Mouse (Mus musculus): ENCODE measurements around the gene Hist1h3f. TPM values are rescaled to one million over a fixed set of nuclear protein-coding genes. Genes with fewer than 3 reads are reported as not detected.
A peak's percentile ranks its signal among the peaks of the same experiment; 100 is the strongest.
"Not testable (repeated sequence)": the region's sequence is repeated elsewhere in the genome, so short reads cannot be mapped to it uniquely, and the experiment has no call there.

Gene Hist1h3f
- total and polyA plus RNA-seq, 3 experiments, result 1.8 to 125 (median 96.8) TPM

DNA sequence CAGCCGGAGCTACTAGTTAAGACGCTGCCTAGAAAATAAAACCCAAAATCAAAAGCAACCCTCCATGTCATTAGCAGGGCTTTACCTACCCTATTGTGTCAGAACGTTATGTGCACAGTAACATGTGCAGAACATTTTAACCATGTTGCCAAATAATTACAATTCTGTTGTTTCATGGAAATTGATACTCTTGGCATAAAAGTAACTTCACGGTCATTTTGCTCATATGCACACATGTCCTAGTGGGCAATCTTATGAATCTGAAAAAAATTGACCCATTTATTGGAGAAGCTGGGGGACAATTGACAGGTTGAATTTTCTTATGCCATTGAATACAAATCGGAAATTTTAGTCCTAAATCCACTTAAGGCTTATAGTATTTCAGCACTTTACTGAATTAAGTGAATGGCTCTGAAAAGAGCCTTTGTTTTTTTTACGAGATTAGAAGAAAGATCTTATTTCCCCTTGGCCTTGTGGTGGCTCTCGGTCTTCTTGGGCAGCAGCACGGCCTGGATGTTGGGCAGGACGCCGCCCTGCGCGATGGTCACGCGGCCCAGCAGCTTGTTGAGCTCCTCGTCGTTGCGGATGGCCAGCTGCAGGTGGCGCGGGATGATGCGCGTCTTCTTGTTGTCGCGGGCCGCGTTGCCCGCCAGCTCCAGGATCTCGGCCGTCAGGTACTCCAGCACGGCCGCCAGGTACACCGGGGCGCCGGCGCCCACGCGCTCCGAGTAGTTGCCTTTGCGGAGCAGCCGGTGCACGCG is 26.6 kb downstream of the Hist1h3f start:
- H3K9me3 ChIP-seq (replicated peaks); H3K36me3 ChIP-seq (replicated peaks); ATAC-seq (ENCODE audit: extremely low read depth, insufficient number of reproducible peaks, low FRiP score, poor library complexity, severe bottlenecking); H3K27me3 ChIP-seq (ENCODE audit: insufficient read depth, low read length); DNase-seq (ENCODE audit: low spot score): not testable (repeated sequence)
- peak; percentile 99 for TF ChIP-seq POLR2AphosphoS5 (IDR thresholded peaks at IDR 0.05; ENCODE audit: insufficient replicate concordance, low read depth, low read length)
- Histone ChIP-seq H3K4me3 (ENCODE audit: low read depth, low read length) (peak overlapping the region; percentile 58; the same call in 1 of the 2 replicates), H3K4me1 (ENCODE audit: insufficient read depth, low read depth, low read length) (peaks cover 13% of the 10 kb centered on the region)

DNA sequence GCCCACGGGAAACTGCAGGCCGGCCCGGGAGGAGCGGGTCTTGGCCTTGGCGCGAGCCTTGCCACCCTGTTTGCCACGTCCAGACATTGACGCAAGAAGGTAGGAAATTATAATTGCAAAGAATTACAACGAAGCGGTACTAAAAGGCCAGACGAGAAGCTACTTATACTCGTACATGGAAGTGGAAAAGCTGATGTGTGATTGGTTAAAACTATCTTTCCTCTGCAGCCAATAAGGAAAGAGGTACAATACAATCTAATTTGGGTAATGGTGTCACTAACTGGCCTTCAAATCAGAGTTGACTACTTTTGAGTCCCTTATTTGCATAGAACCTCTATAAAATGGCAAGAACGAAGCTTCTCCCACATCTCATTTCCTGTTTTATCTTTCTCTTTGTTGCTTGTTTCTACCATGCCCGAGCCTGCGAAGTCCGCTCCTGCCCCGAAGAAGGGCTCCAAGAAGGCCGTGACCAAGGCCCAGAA is 27.2 kb downstream of the Hist1h3f start, which contains the start of the genes Hist1h2ae and Hist1h2bg:
Gene Hist1h2ae (minus strand): TSS at position 199 of the 482 bp plus-strand sequence.
Gene Hist1h2bg (plus strand): TSS at position 375 of the 482 bp plus-strand sequence.
- Histone ChIP-seq H3K4me3 (ENCODE audit: low read depth, low read length) (peak within 1 kb of the TSS; percentile 64; the same call in 1 of the 2 replicates), H3K36me3 (replicated peaks) (no peaks in the 10 kb centered on the region), H3K27me3 (ENCODE audit: insufficient read depth, low read length) (no peaks in the 10 kb centered on the region), H3K4me1 (ENCODE audit: insufficient read depth, low read depth, low read length) (peaks cover 13% of the 10 kb centered on the region; the same call in 1 of the 2 replicates), H3K9me3 (replicated peaks) (no peaks in the 10 kb centered on the region)
- no peak for TF ChIP-seq GATA1 (IDR thresholded peaks at IDR 0.05; ENCODE audit: borderline replicate concordance, low read length)
- no peak for TF ChIP-seq GATA2 (IDR thresholded peaks at IDR 0.05; ENCODE audit: borderline replicate concordance, low read depth, low read length)
- no peak for TF ChIP-seq CTCF (IDR thresholded peaks at IDR 0.05; ENCODE audit: low read depth, low read length)
- TF ChIP-seq TAL1 (conservative IDR thresholded peaks at IDR 0.05; ENCODE audit: low read depth, low read length), result no peak
- TF ChIP-seq POLR2AphosphoS5 (IDR thresholded peaks at IDR 0.05; ENCODE audit: insufficient replicate concordance, low read depth, low read length), result no peak; the same call in 1 of the 2 replicates
- DNase-seq (ENCODE audit: low spot score) (peak; percentile 56), ATAC-seq (ENCODE audit: extremely low read depth, insufficient number of reproducible peaks, low FRiP score, poor library complexity, severe bottlenecking) (peak; percentile 75)

DNA sequence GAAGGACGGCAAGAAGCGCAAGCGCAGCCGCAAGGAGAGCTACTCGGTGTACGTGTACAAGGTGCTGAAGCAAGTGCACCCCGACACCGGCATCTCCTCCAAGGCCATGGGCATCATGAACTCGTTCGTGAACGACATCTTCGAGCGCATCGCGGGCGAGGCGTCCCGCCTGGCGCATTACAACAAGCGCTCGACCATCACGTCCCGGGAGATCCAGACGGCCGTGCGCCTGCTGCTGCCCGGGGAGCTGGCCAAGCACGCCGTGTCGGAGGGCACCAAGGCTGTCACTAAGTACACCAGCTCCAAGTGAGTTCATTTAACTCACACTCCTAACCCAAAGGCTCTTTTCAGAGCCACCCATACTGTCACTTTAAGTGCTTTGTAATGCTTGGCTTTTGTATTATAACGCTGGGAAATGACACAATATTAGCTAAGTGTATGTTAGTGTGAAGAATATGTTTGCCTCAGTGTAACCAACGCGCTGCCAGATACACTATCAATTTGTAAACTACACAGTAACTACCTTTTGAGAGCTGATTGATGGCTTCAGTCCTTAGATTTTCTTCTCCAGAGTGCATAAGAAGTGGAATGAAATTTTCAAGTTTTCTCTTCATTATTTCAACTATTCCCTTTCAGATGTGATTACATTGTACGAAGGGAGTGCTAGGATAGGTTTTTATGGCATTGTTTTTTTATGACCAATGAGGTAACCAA is 27.8 kb downstream of the Hist1h3f start:
- not testable (repeated sequence) for H3K36me3 ChIP-seq (replicated peaks); DNase-seq (ENCODE audit: low spot score); H3K27me3 ChIP-seq (ENCODE audit: insufficient read depth, low read length); H3K9me3 ChIP-seq (replicated peaks); ATAC-seq (ENCODE audit: extremely low read depth, insufficient number of reproducible peaks, low FRiP score, poor library complexity, severe bottlenecking)
- TF ChIP-seq POLR2AphosphoS5 (IDR thresholded peaks at IDR 0.05; ENCODE audit: insufficient replicate concordance, low read depth, low read length), result peak; percentile 95; the same call in 1 of the 2 replicates
- Histone ChIP-seq H3K4me3 (ENCODE audit: low read depth, low read length) (peak overlapping the region; percentile 64; the same call in 1 of the 2 replicates), H3K4me1 (ENCODE audit: insufficient read depth, low read depth, low read length) (peaks cover 18% of the 10 kb centered on the region)

DNA sequence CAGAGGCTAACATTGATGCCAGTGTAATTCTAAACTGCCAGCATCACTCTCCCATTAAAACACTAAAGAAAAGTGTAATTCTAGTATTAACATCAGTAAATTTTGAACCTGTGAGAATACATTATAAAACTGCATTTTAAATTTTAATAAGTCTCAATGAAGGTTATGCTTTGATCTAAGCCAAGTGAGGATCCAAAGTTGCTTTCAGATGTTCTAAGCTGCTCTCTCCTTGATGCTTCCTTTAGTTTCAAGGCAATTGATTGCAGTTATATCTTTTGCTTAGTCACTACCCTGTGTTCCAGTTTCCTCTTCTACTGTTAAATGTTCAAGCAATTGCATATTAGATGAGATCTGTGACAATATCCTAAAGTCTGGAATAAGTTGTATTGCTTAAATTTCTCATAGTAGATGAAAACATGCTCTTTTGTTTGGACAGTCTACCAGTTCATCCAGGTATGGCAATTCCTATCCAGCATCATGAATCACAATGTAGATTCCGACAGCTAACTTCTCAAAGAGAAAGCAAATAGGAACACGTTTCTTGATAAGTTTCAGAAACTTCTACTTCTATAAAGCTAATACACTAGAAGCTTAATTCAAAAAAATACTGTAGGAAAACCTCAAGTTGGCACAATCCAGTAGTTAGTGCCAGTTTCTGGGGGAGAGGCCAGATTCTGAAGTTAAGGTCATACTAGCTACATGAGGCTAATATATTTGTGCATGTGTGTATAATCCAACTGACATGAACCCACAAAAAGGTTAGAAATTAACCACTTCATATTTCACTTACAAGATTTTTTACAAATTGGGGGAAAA is 28.6 kb downstream of the Hist1h3f start:
- no peak for DNase-seq (ENCODE audit: low spot score)
- H3K9me3 ChIP-seq (replicated peaks), result no peaks in the 10 kb centered on the region
- TF ChIP-seq GATA1 (IDR thresholded peaks at IDR 0.05; ENCODE audit: borderline replicate concordance, low read length) (no peak), POLR2AphosphoS5 (IDR thresholded peaks at IDR 0.05; ENCODE audit: insufficient replicate concordance, low read depth, low read length) (peak; percentile 97; the same call in 1 of the 2 replicates), CTCF (IDR thresholded peaks at IDR 0.05; ENCODE audit: low read depth, low read length) (no peak), GATA2 (IDR thresholded peaks at IDR 0.05; ENCODE audit: borderline replicate concordance, low read depth, low read length) (no peak), TAL1 (conservative IDR thresholded peaks at IDR 0.05; ENCODE audit: low read depth, low read length) (no peak)
- peak overlapping the region; percentile 15; the same call in 1 of the 2 replicates for H3K4me3 ChIP-seq (ENCODE audit: low read depth, low read length)
- no peak for ATAC-seq (ENCODE audit: extremely low read depth, insufficient number of reproducible peaks, low FRiP score, poor library complexity, severe bottlenecking)
- no peaks in the 10 kb centered on the region for H3K27me3 ChIP-seq (ENCODE audit: insufficient read depth, low read length)
- no peaks in the 10 kb centered on the region for H3K36me3 ChIP-seq (replicated peaks)
- peaks cover 26% of the 10 kb centered on the region for H3K4me1 ChIP-seq (ENCODE audit: insufficient read depth, low read depth, low read length)

DNA sequence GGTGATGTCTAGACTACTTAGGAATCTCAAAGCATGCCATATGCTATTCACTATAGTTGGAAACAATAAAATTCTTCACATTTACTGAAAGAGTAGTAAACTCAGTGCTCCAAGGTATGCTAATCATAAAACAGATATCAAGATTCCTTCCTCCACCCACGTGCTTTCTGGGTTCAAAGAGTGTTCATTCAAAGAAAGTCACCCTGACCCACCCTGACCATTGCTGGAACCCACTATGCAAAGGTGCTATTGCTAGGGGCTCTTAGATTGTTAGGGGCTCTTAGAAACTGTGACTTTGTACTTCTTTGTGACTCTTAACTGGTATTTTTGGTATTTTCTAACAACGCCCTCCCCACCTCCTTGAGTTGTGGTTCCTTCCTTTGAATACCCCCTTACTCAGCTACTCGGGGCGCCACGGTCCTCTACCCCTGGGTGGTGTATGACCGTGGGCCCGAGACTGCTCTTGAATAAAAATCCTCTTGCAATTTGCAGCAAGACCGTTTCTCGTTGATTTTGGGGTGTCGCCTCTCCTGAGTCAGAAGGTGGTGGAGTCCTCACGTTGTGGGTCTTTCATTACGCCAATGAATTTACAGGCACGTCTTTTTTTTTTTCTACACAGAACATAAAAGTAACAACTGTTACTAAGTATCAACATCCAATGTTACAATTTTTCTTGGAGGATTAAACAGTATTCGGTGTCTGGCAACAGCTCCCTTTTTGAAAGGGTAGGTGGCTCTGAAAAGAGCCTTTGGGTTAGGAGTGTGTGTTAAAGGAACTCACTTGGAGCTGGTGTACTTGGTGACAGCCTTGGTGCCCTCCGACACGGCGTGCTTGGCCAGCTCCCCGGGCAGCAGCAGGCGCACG is 29.4 kb downstream of the Hist1h3f start:
- H3K9me3 ChIP-seq (replicated peaks); H3K36me3 ChIP-seq (replicated peaks); DNase-seq (ENCODE audit: low spot score); ATAC-seq (ENCODE audit: extremely low read depth, insufficient number of reproducible peaks, low FRiP score, poor library complexity, severe bottlenecking); H3K27me3 ChIP-seq (ENCODE audit: insufficient read depth, low read length): not testable (repeated sequence)
- peak overlapping the region; percentile 64; the same call in 1 of the 2 replicates for H3K4me3 ChIP-seq (ENCODE audit: low read depth, low read length)
- peaks cover 23% of the 10 kb centered on the region for H3K4me1 ChIP-seq (ENCODE audit: insufficient read depth, low read depth, low read length)

DNA sequence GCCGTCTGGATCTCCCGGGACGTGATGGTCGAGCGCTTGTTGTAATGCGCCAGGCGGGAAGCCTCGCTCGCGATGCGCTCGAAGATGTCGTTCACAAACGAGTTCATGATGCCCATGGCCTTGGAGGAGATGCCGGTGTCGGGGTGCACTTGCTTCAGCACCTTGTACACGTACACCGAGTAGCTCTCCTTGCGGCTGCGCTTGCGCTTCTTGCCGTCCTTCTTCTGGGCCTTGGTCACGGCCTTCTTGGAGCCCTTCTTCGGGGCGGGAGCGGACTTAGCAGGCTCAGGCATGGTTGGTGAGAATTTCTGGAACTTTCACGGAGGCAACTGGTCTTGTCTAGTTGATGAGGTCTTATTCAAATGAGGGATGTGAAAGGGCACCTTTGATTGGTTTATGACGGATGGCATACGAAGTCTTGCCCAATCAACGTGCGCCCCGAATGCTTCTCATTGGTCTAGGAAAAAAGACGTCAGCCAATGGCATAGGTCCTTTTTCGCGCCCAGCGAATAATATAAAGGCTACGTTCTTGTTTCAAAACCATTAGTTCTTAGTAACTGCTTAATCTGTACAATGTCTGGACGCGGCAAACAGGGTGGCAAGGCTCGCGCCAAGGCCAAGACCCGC is 30.2 kb downstream of the Hist1h3f start, which contains the start of the genes Hist1h2bf and Hist1h2ad:
Gene Hist1h2bf (minus strand): TSS at position 299 of the 627 bp plus-strand sequence.
Gene Hist1h2ad (plus strand): TSS at position 484 of the 627 bp plus-strand sequence.
- not testable (repeated sequence) for H3K27me3 ChIP-seq (ENCODE audit: insufficient read depth, low read length); H3K9me3 ChIP-seq (replicated peaks); H3K36me3 ChIP-seq (replicated peaks)
- H3K4me3 ChIP-seq (ENCODE audit: low read depth, low read length), result peak within 1 kb of the TSS; percentile 64; the same call in 1 of the 2 replicates
- DNase-seq (ENCODE audit: low spot score) (peak; percentile 70), ATAC-seq (ENCODE audit: extremely low read depth, insufficient number of reproducible peaks, low FRiP score, poor library complexity, severe bottlenecking) (peak; percentile 70)
- H3K4me1 ChIP-seq (ENCODE audit: insufficient read depth, low read depth, low read length), result peaks cover 23% of the 10 kb centered on the region

Measured in G1E (cell line).